Mouse (Mus musculus): ENCODE measurements at regions not wholly inside any gene's neighbourhood (a gene's known extent, or its start where the extent isn't known, plus 50 kb on each side); places are given as distances from the start of the nearest gene placed in this dataset.

DNA sequence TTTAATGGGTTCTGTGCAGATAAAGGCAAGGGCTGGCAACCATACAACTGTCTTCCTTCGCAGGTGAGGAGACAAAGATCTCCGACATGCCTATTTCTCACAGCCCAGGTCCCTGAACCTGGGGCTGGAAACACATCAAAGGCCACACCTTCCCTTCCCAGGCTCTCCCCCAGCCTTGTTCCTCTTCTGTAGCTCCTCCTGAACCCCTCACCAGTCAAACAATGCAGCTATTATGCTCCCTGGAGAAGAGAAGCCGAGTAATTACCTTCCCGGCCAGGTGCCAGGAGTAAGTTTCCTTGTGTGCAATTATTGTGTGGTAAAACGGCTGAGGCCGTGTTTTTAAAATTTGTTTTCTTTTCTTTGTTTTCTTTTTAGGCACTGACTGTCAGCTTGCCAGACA, 217.0 kb upstream of the Runx1 start:
- TF ChIP-seq CTCF (IDR thresholded peaks at IDR 0.05; ENCODE audit: control insufficient read depth, insufficient read depth, insufficient replicate concordance, low read depth, low read length) (no peak), POLR2A (IDR thresholded peaks at IDR 0.05; ENCODE audit: control insufficient read depth, low read depth, low read length) (no peak)
